Mouse (Mus musculus) activated CD4-positive, CD25-positive, alpha-beta regulatory T cell (primary cell): ENCODE results near the gene Prdm2. TPM values are rescaled to one million over a fixed set of nuclear protein-coding genes. Genes with fewer than 3 reads are reported as not detected.

Experiments
- polyA plus RNA-seq, 2 experiments: library from polyadenylated mRNA; unstranded; fragments of 100-300 nt; shearing (Covaris generic); gene quantifications; one replicate each; pipeline ENCODE4 v1.2.1; 2017

The Prdm2 gene
- 10 to 100 TPM; 15.8 to 25.2 TPM for polyA plus RNA-seq

GRCm38 (mm10) chr4:143212341-143213174 lies at the start of gene Prdm2:
TSS of gene Prdm2 (minus strand) at chr4:143212995.

Other genes starting within 250 kb of the Prdm2 start
- under 1 TPM in 1 of 2 experiments, not detected in 1; 0.18 TPM for gene Pdpn, start 86.6 kb upstream of the Prdm2 start, polyA plus RNA-seq
- gene Lrrc38, start 136.8 kb upstream of the Prdm2 start, polyA plus RNA-seq: not detected
- gene Pramel1, start 181.4 kb upstream of the Prdm2 start, polyA plus RNA-seq: not detected
- 10 to 100 TPM; 27.7 to 37.0 TPM for gene Pramef8, start 199.4 kb upstream of the Prdm2 start, polyA plus RNA-seq
- gene Oog4, start 237.3 kb upstream of the Prdm2 start, polyA plus RNA-seq: not detected